Mouse (Mus musculus) frontal cortex, postnatal 36 days (tissue): Measurements from ENCODE around the gene Gm10217.

Source experiments
- DNase-seq, 2 experiments: peaks; one replicate each; pipeline ENCODE4 v3.0.0; 2022; ENCODE audit warnings: low spot score in 2 of 2

The Gm10217 gene

DNA sequence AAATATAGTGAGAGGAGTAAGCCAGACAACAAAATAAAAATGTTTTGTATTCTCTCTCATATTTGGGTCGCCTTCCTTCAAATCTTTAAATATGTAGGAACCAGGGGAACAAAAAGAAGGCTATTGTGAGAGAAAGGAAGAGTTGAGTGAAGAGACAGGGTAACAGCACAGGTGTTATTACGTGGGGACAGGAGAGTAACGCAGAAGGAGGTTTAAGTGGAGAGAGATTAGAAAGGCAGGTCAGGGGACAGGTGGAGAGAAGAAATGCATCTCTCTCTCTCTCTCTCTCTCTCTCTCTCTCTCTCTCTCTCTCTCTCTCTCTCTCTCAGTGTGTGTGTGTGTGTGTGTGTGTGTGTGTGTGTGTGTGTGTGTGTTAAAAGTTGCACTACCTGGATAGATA is at the start of gene Gm10217:
Gm10217 (plus strand) TSS at position 301 of the 400 bp plus-strand sequence.
- no peak for DNase-seq

DNA sequence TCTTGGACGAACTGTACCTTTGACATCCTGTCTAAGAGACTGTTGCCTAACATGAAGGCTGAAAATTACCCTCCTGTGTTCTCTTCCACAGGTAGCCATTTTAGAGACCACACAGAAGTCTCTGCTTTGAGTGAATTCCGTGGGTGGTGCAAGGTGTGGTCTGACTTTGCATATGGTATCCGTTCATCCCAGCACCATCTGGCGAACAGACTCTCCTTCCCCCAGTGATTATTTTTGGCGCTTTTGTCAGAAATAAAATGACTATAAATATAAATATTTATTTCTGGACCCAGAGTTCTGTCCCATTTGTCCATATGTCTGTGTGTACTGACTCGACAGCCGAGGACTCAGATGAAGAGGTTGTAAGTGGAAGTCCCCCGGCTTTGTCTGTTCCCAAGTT is 39.3 kb upstream of the Gm10217 start:
- DNase-seq, result peak; percentile 9 to 45

DNA sequence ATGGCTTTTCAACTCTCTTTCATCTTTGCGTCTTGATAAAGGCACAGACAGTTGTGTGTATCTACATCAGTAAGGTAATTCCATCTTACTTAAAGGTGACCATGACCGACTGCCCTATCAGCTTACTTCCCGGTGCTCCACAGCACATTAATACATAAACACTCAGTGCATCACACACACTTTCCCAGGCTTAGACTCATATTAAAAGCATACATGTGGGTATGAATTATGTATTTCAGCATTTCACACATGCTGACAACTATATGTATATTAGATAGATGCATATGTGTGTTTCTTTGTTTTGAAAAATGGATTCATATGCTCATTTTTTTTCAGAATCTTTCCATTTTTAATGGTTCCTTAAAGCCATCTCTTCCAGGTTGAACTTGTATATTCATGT is 23.8 kb upstream of the Gm10217 start:
- DNase-seq, result no peak

DNA sequence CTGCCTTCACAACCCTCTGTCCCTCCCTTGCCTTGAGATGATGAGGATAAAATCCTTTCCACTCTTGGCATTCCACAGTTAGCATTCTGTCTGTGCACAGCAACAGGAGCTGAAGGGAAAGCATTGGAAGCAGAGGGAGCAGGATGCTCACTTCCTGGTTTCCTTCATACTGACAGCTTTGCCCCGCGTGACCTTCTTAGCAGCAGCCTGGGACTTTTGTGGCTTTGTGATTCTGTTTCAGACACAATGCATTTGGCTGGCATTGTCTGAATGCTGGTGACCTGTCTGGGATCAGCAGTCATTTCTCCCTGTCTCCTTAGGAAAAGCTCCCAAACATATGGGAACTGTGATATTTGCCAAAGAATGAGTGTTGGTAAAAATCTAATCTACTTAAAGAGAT is 4.8 kb upstream of the Gm10217 start:
- DNase-seq, result no peak

DNA sequence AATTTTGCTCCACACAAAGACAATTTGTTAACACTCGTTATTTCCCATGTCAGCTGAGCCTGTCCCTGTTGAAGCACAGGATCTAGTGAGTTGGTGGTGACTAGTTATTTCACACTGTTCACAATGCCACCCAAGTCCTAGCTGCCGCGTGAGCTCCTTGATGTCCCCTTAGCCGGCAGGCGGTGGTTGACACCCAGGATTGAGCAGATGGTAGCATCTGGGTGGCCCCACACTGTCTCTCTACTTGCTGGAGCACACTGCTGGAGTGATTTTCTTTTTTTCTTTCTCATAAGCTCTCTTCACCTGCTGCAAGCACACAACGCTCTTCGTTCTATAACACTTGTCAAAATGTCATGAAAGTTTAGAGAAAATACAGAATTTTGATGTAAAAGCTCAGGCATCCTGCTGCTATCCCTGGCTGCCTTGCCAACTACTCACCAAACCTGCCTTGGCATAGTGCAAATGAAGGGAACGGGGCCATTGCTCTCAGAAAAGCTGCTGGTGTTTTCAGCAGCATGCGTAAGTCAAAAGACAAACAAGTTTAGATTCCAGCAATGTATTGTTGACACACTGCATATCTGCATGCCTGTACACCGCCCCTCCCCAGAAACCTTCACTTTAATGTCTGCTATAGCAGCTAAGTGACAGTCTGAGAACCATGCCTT is 3.4 kb upstream of the Gm10217 start:
- DNase-seq, result peak; percentile 9

DNA sequence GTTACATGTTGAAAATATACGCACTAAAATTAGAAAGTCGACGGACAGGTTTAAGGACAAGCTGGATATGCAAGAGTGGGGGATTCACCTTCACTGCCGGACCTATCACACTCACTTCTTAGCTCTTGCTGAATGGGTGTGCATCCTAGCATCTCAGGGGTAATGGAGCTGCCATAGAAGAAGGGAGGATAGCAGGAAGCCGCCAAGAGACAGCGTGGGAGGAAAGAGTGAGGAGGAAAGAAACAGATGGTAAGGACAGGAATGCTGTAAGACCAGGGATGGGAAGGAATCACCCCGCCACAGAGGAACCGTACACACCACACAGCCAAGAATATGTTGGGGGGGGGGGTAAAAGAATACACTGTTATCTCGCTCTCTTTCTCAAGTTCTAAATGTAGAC is 1.1 kb downstream of the Gm10217 start:
- DNase-seq, result peak; percentile 43 to 49

DNA sequence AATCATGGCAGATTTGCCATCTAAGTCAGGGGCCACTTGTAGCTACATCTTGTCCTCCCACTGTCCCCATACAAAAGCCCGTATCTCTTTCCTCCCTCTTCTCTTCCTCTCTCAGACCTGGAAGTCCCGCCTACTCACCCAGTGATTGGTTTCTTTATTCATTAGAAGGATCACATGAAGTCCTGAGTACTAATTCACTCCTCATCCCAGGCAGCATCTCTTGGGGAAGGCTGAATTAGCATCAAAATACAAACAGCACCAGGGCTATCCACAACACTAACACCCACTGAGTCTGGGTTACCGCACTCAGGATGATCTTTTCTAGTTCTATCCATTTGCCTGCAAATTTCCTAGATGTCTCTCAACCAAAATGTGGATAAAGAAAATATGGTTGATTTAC is 4.0 kb downstream of the Gm10217 start:
- DNase-seq, result no peak

DNA sequence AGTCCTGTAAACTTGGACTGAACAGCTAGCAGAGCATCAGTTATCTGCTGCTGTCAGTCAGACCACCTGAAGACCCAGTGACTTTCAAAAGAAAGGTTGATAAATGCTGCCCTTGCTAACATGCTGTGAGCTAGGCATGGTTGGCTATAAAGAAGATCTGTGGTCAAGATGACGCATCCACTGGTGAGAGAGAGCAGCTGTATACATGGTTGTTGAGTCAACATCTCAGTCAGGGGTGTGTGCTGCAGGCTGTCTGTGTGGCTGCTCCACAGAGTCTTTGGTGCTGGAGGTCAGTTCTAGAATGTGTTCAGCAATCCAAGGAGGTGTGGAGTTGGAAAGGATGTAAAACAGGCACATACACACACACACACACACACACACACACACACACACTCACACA is 12.2 kb downstream of the Gm10217 start:
- DNase-seq, result no peak

DNA sequence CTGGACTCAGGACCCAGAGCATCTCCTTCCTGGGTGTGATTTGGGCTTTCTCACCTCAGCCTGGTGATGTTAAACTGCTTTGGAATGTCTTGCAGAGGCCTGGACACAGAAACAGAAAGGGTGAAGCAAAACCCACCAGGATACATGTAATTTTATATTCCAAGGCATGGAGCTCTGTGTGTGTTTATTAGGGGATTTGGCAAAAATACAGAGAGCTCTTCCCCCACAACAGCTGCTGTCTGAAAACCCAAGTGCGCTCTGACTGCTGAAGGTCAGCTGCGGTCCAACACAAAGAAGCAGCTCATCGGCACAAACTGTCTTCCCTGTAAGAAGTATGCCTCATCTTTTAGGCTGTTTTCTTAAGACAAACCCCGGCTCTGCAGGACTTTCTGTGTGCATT is 15.9 kb downstream of the Gm10217 start:
- no peak for DNase-seq

DNA sequence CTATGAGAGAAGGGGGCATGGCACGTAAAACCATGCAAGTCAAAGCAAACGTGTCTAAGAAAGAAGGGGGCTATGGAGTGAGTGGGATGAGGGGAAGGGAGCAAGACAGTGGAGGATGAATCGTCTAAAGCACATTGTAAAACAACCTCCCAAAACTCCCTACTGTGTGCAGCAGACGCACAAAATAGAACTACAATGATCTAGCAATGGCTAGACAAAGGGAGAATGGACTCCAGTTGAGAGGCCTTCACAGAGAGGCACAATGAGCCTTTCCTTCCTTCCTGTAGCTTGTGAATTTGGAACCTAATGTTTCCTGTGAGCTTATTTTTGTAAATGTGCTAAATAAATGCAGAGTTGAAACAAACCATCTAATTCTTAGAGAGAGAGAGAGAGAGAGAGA is 22.7 kb downstream of the Gm10217 start:
- DNase-seq, result no peak

DNA sequence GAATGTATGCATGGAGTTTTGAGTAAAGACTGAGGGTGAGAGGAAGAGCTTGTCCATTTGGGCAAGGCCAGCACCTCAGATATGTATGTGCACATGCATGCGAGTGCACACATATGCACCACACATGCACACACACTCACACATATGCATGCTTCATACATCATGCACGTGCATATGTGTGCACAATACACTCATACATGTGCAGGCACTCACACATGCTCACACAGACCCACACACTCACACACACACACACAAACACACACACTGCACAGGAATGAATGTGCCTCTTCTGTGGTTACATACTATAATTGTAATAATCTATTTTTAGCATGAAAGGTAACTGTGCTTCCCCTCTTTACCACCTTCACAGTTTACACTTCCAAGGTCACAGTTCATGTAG is 35.1 kb downstream of the Gm10217 start:
- no peak for DNase-seq

DNA sequence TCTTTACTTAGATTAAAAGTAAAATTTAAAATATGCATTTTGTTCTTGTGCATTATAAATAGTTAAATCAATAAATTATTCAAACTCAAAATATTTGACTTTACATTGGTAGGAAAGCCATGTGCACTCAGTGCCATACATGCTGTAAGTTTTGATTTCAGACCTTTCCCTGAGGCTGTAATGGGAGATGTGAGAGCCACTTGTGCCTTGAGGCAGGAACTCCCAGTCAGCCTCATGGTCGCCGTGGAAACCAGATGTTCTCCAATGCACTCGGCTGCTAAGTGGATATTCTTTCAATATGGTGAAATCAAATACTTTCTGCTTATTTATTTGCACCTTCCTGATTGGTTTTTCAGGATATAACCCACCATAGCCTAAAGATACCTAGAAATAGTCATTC is 35.6 kb downstream of the Gm10217 start:
- no peak for DNase-seq
